Mouse (Mus musculus) CH12.LX (cell line): ENCODE measurements around the gene Iyd. TPM values are rescaled to one million over a fixed set of nuclear protein-coding genes. Genes with fewer than 3 reads are reported as not detected.

Experiments
- DNase-seq: peaks from one replicate; pipeline ENCODE4 v3.0.0-alpha.2; 2013; ENCODE audit errors: extremely low read depth
- H3K27ac ChIP-seq: 2 replicates; pipeline ENCODE4 v1.5.1; 2012; ENCODE audit warnings: low read depth, mild to moderate bottlenecking, control low read depth, moderate library complexity; ENCODE audit not compliant: insufficient read depth
- H3K27me3 ChIP-seq: replicated peaks from 2 replicates; pipeline ENCODE3; 2012; ENCODE audit warnings: inconsistent platforms
- H3K36me3 ChIP-seq, 2 experiments: replicated peaks in 1 of 2; 2 replicates each; pipeline versions ENCODE3 to v1.6.1; 2012; ENCODE audit warnings: inconsistent platforms in 1 of 2, low read length in 1 of 2, mild to moderate bottlenecking in 1 of 2, mixed read lengths in 1 of 2, moderate library complexity in 1 of 2; ENCODE audit not compliant: control insufficient read depth in 1 of 2, insufficient read depth in 1 of 2
- H3K4me1 ChIP-seq, 2 experiments: 2 replicates each; pipeline ENCODE4 v1.6.1; 2012; ENCODE audit warnings: inconsistent platforms in 1 of 2, moderate library complexity in 1 of 2; ENCODE audit not compliant: insufficient read depth in 2 of 2, control insufficient read depth in 1 of 2
- H3K4me2 ChIP-seq: 2 replicates; pipeline ENCODE4 v1.6.1; 2012; ENCODE audit warnings: low read depth, mild to moderate bottlenecking, control low read depth; ENCODE audit not compliant: poor library complexity, insufficient read depth, severe bottlenecking
- H3K4me3 ChIP-seq, 3 experiments: fragments of 150-350 bp in 1 of 3; sonication (generic) in 1 of 3; replicated peaks in 1 of 3; 2 replicates each; pipeline versions ENCODE3 to v1.5.1; 2011 to 2012; ENCODE audit warnings: low read depth in 2 of 3, low read length in 2 of 3, mild to moderate bottlenecking in 2 of 3, moderate library complexity in 2 of 3, control low read depth in 1 of 3, improper control_type of control experiment in 1 of 3, inconsistent platforms in 1 of 3, mixed read lengths in 1 of 3; ENCODE audit not compliant: poor library complexity in 1 of 3
- H3K79me2 ChIP-seq: replicated peaks from 2 replicates; pipeline ENCODE4 v1.6.1; 2012; ENCODE audit warnings: mild to moderate bottlenecking, moderate library complexity; ENCODE audit not compliant: control insufficient read depth, poor library complexity, insufficient read depth, severe bottlenecking; ENCODE audit errors: extremely low read depth
- H3K9ac ChIP-seq: 2 replicates; pipeline ENCODE4 v1.6.1; 2012; ENCODE audit warnings: low read depth, mild to moderate bottlenecking, control low read depth, moderate library complexity; ENCODE audit not compliant: insufficient read depth
- H3K9me3 ChIP-seq: replicated peaks from 2 replicates; pipeline ENCODE3; 2012; ENCODE audit warnings: low read length, inconsistent platforms, mixed read lengths
- CHD1 ChIP-seq: IDR thresholded peaks from 2 replicates; pipeline ENCODE4 v1.6.1; 2012; ENCODE audit warnings: low read depth, low read length, improper control_type of control experiment, inconsistent platforms
- CHD2 ChIP-seq: IDR thresholded peaks from 2 replicates; pipeline ENCODE4 v1.6.1; 2011; ENCODE audit warnings: low read length, improper control_type of control experiment
- E2F4 ChIP-seq: IDR thresholded peaks from 2 replicates; pipeline ENCODE4 v1.6.1; 2011; ENCODE audit warnings: low read depth, low read length, improper control_type of control experiment; ENCODE audit not compliant: insufficient replicate concordance
- ETS1 ChIP-seq: conservative IDR thresholded peaks from 2 replicates; pipeline ENCODE4 v1.6.1; 2012; ENCODE audit warnings: low read depth, mild to moderate bottlenecking, inconsistent platforms, low read length, improper control_type of control experiment, moderate library complexity
- GABPA ChIP-seq: IDR thresholded peaks from 2 replicates; pipeline ENCODE4 v1.6.1; 2012; ENCODE audit warnings: low read depth, low read length, improper control_type of control experiment, inconsistent platforms; ENCODE audit not compliant: insufficient replicate concordance
- HCFC1 ChIP-seq: IDR thresholded peaks from 2 replicates; pipeline ENCODE4 v1.6.1; 2012; ENCODE audit warnings: low read depth, mild to moderate bottlenecking, inconsistent platforms, low read length, improper control_type of control experiment
- JUN ChIP-seq: IDR thresholded peaks from 2 replicates; pipeline ENCODE4 v1.6.1; 2011; ENCODE audit warnings: low read depth, mild to moderate bottlenecking, low read length, improper control_type of control experiment, moderate library complexity; ENCODE audit not compliant: insufficient read depth
- KAT2A ChIP-seq: IDR thresholded peaks from 2 replicates; pipeline ENCODE4 v1.6.1; 2012; ENCODE audit warnings: low read length, improper control_type of control experiment, inconsistent platforms; ENCODE audit not compliant: insufficient replicate concordance
- MAFK ChIP-seq: IDR thresholded peaks from 2 replicates; pipeline ENCODE4 v1.6.1; 2011; ENCODE audit warnings: low read length, improper control_type of control experiment; ENCODE audit not compliant: insufficient replicate concordance
- MAZ ChIP-seq: IDR thresholded peaks from 2 replicates; pipeline ENCODE4 v1.6.1; 2012; ENCODE audit warnings: low read depth, mild to moderate bottlenecking, inconsistent platforms, low read length, improper control_type of control experiment, moderate library complexity
- MEF2A ChIP-seq: IDR thresholded peaks from 2 replicates; pipeline ENCODE4 v1.6.1; 2014; ENCODE audit warnings: low read depth, mild to moderate bottlenecking, inconsistent platforms, low read length, improper control_type of control experiment, borderline replicate concordance
- MXI1 ChIP-seq: IDR thresholded peaks from 2 replicates; pipeline ENCODE4 v1.6.1; 2011; ENCODE audit warnings: mild to moderate bottlenecking, low read depth, low read length, improper control_type of control experiment
- NRF1 ChIP-seq: IDR thresholded peaks from 2 replicates; pipeline ENCODE4 v1.6.1; 2014; ENCODE audit warnings: low read depth, mild to moderate bottlenecking, inconsistent platforms, low read length, improper control_type of control experiment, moderate library complexity
- POLR2AphosphoS2 ChIP-seq: IDR thresholded peaks from 2 replicates; pipeline ENCODE4 v1.6.1; 2011; ENCODE audit warnings: low read depth, low read length, improper control_type of control experiment
- RAD21 ChIP-seq: IDR thresholded peaks from 2 replicates; pipeline ENCODE4 v1.6.1; 2011; ENCODE audit warnings: low read depth, mild to moderate bottlenecking, low read length, improper control_type of control experiment, moderate library complexity
- RCOR1 ChIP-seq: conservative IDR thresholded peaks from 2 replicates; pipeline ENCODE4 v1.6.1; 2012; ENCODE audit warnings: low read depth, mild to moderate bottlenecking, inconsistent platforms, low read length, improper control_type of control experiment
- SIN3A ChIP-seq: IDR thresholded peaks from 2 replicates; pipeline ENCODE4 v1.6.1; 2012; ENCODE audit warnings: low read length, improper control_type of control experiment, inconsistent platforms
- SMC3 ChIP-seq: IDR thresholded peaks from 2 replicates; pipeline ENCODE4 v1.6.1; 2011; ENCODE audit warnings: low read depth, low read length, improper control_type of control experiment
- TBP ChIP-seq: conservative IDR thresholded peaks from 2 replicates; pipeline ENCODE4 v1.6.1; 2011; ENCODE audit warnings: low read depth, low read length, improper control_type of control experiment
- TCF12 ChIP-seq: IDR thresholded peaks from 2 replicates; pipeline ENCODE4 v1.6.1; 2014; ENCODE audit warnings: low read depth, mild to moderate bottlenecking, inconsistent platforms, low read length, improper control_type of control experiment
- UBTF ChIP-seq: IDR thresholded peaks from 2 replicates; pipeline ENCODE4 v1.6.1; 2012; ENCODE audit warnings: low read depth, mild to moderate bottlenecking, inconsistent platforms, low read length, improper control_type of control experiment, moderate library complexity
- USF1 ChIP-seq: IDR thresholded peaks from 2 replicates; pipeline ENCODE4 v1.6.1; 2014; ENCODE audit warnings: low read depth, mild to moderate bottlenecking, inconsistent platforms, low read length, improper control_type of control experiment
- ZNF384 ChIP-seq: IDR thresholded peaks from 2 replicates; pipeline ENCODE4 v1.6.1; 2012; ENCODE audit warnings: low read depth, low read length, improper control_type of control experiment, inconsistent platforms
- dilution Hi-C: fragments of 300-500 bp; cut with MboI; formaldehyde crosslinking; loops from 2 replicates; pipeline ENCODE4 v1.14.3; 2020; ENCODE audit warnings: low sequenced_read_pairs; ENCODE audit not compliant: extremely low pct_unique_long_range_greater_than_20kb, extremely low pct_ligation_motif_present
- in situ Hi-C: fragments of 300-500 bp; cut with MboI; formaldehyde crosslinking; loops from 3 replicates; pipeline ENCODE4 v1.14.3; 2019; ENCODE audit warnings: low sequenced_read_pairs, low pct_ligation_motif_present, low pct_unique_long_range_greater_than_20kb, mixed read lengths
- polyA plus RNA-seq: library from polyadenylated mRNA; unstranded; fragments of >175 nt; gene quantifications from 2 replicates; pipeline ENCODE4 v1.2.1, GENCODE M21; 2012; ENCODE audit warnings: low read depth; ENCODE audit not compliant: insufficient read length
- total RNA-seq, 2 experiments: library from RNA; depleted of rRNA; stranded (reverse); fragments of 300-350 nt in 1 of 2; fragments of >200 nt in 1 of 2; gene quantifications; 2 replicates each; pipeline ENCODE4 v1.2.3; 2012 to 2014

Gene Iyd
- total and polyA plus RNA-seq, 3 experiments: not detected

- H3K27ac ChIP-seq: no peak overlapping the region
- TF ChIP-seq MXI1 (no peak), NRF1 (no peak), CHD2 (no peak), MAZ (no peak), SIN3A (no peak), UBTF (no peak), SMC3 (no peak), RAD21 (no peak), TCF12 (no peak), TBP (no peak), MAFK (no peak), POLR2AphosphoS2 (no peak)
- DNase-seq: no peak
- dilution Hi-C loops (no loop called here), in situ Hi-C loops (no loop called here)
- H3K9ac ChIP-seq: no peak overlapping the region
- H3K4me3 ChIP-seq: no peak overlapping the region
- H3K79me2 ChIP-seq: no peaks in the 10 kb centered on the region
- no peaks in the 10 kb centered on the region for H3K36me3 ChIP-seq
- H3K4me2 ChIP-seq: no peak overlapping the region
- no peaks in the 10 kb centered on the region for H3K9me3 ChIP-seq
- H3K4me1 ChIP-seq: no peaks in the 10 kb centered on the region
- H3K27me3 ChIP-seq: no peaks in the 10 kb centered on the region
These were observed 56.7 kb downstream of the Iyd start for GRCm38 (mm10) chr10:3596697-3597096.

- Histone ChIP-seq H3K79me2 (no peaks in the 10 kb centered on the region), H3K4me2 (no peak overlapping the region), H3K27ac (no peak overlapping the region), H3K36me3 (no peaks in the 10 kb centered on the region), H3K9ac (no peak overlapping the region), H3K27me3 (no peaks in the 10 kb centered on the region), H3K4me3 (no peak overlapping the region), H3K9me3 (no peaks in the 10 kb centered on the region), H3K4me1 (no peaks in the 10 kb centered on the region)
- no peak for DNase-seq
- dilution Hi-C loops: no loop called here
- in situ Hi-C loops: no loop called here
- TF ChIP-seq MEF2A (no peak), GABPA (no peak), KAT2A (no peak), HCFC1 (no peak), USF1 (no peak), RCOR1 (no peak), SIN3A (no peak), ZNF384 (no peak), UBTF (no peak), E2F4 (no peak), TCF12 (no peak), JUN (no peak), CHD1 (no peak), ETS1 (no peak), MXI1 (no peak)
These were observed 57.7 kb downstream of the Iyd start for GRCm38 (mm10) chr10:3597760-3598159.

Other genes with a start within 250 kb of the Iyd start
- not detected in 2 replicates for gene Ppp1r14c, start 174.2 kb upstream of the Iyd start, total RNA-seq (2012; rRNA removed)
- not detected in 2 replicates for gene Ppp1r14c, start 174.2 kb upstream of the Iyd start, total RNA-seq (2014; rRNA removed)
- not detected in 2 replicates for gene Ppp1r14c, start 174.2 kb upstream of the Iyd start, polyA plus RNA-seq
- 0.68 and 0.84 TPM in 2 replicates for gene Plekhg1, start 200.1 kb downstream of the Iyd start, total RNA-seq (2012; rRNA removed)
- gene Plekhg1, start 200.1 kb downstream of the Iyd start, total RNA-seq (2014; rRNA removed): 0.60 and 0.65 TPM in 2 replicates
- 0.97 and 1.1 TPM in 2 replicates for gene Plekhg1, start 200.1 kb downstream of the Iyd start, polyA plus RNA-seq